Mouse (Mus musculus) liver, adult 2 months (tissue): Measurements from ENCODE around the gene Hoxb7.

Source experiments
- CTCF ChIP-seq: fragments of 200-500 bp; IDR thresholded peaks from 2 replicates; pipeline ENCODE4 v1.5.1; 2011; ENCODE audit warnings: low read depth, low read length, control low read depth
- POLR2A ChIP-seq: fragments of 200-500 bp; IDR thresholded peaks from 2 replicates; pipeline ENCODE4 v1.6.1; 2011; ENCODE audit warnings: low read length, control low read depth; ENCODE audit not compliant: insufficient read depth; ENCODE audit errors: extremely low read depth

DNA sequence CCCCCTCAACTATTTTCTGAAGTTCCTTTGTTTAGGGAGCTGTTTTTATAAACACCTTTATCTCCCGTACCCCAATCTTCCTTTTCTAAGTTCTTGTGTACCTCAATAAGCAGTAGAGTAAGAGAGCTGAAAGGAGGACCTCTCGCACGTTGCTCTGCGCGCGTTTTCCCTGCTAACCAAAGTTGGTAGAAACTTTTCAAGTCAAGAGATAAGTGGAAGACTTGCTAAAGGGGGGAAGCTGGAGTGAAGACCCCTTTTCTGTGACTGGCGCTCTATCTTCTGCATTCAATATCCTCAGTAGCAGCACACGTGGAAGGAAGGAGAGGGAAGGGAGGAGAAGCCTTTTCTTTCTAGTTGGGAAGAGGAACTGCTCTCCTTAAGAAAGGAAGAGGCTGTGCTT is 38.5 kb downstream of the Hoxb7 start:
- no peak for TF ChIP-seq POLR2A
- TF ChIP-seq CTCF, result no peak
